Mouse (Mus musculus) limb, embryonic 14.5 days (tissue): ENCODE measurements around the gene Ago3. TPM values are rescaled to one million over a fixed set of nuclear protein-coding genes. Genes with fewer than 3 reads are reported as not detected.

Experiments
- ATAC-seq: fragments of 200-750 bp; cut with Nextera tagmentation; 2 replicates; pipeline ENCODE4 v1.8.0; 2017; ENCODE audit warnings: low read depth, moderate number of reproducible peaks, moderate TSS enrichment; ENCODE audit not compliant: low FRiP score
- DNase-seq: peaks from one replicate; pipeline ENCODE4 v3.0.0-alpha.2; 2015; ENCODE audit warnings: low spot score
- H3K27ac ChIP-seq: fragments of 300-500 bp; sonication (generic); replicated peaks from 2 replicates; pipeline ENCODE4 v1.5.1; 2014; ENCODE audit warnings: low read depth, mild to moderate bottlenecking, low read length, moderate library complexity, mixed read lengths
- H3K27me3 ChIP-seq: fragments of 300-500 bp; sonication (generic); 2 replicates; pipeline ENCODE4 v1.6.1; 2014; ENCODE audit warnings: low read length, mixed read lengths; ENCODE audit not compliant: control insufficient read depth, insufficient read depth
- H3K36me3 ChIP-seq: fragments of 300-500 bp; sonication (generic); 2 replicates; pipeline ENCODE4 v1.6.1; 2014; ENCODE audit warnings: mild to moderate bottlenecking, low read length, moderate library complexity, mixed read lengths; ENCODE audit not compliant: control insufficient read depth, insufficient read depth
- H3K4me1 ChIP-seq: fragments of 300-500 bp; sonication (generic); 2 replicates; pipeline ENCODE4 v1.6.1; 2014; ENCODE audit warnings: antibody characterized with exemption, low read length, mixed read lengths; ENCODE audit not compliant: control insufficient read depth, insufficient read depth
- H3K4me2 ChIP-seq: fragments of 300-500 bp; sonication (generic); replicated peaks from 2 replicates; pipeline ENCODE4 v1.6.1; 2014; ENCODE audit warnings: low read depth, mild to moderate bottlenecking, low read length, moderate library complexity; ENCODE audit not compliant: severe bottlenecking
- H3K4me3 ChIP-seq: fragments of 300-500 bp; sonication (generic); replicated peaks from 2 replicates; pipeline ENCODE4 v1.5.1; 2014; ENCODE audit warnings: low read length
- H3K9ac ChIP-seq: fragments of 300-500 bp; sonication (generic); 2 replicates; pipeline ENCODE4 v1.6.1; 2014; ENCODE audit warnings: mild to moderate bottlenecking, low read depth, low read length, moderate library complexity; ENCODE audit not compliant: severe bottlenecking
- H3K9me3 ChIP-seq: fragments of 300-500 bp; sonication (generic); 2 replicates; pipeline ENCODE4 v1.6.1; 2016; ENCODE audit warnings: low read length; ENCODE audit not compliant: control insufficient read depth
- POLR2A ChIP-seq: fragments of 200-500 bp; IDR thresholded peaks from 2 replicates; pipeline ENCODE4 v1.8.0; 2012; ENCODE audit warnings: inconsistent platforms, mild to moderate bottlenecking, moderate library complexity, borderline replicate concordance; ENCODE audit not compliant: insufficient read depth, insufficient read length; ENCODE audit errors: extremely low read depth
- WGBS: fragments of 180-500 bp; shearing (Covaris S2); extraction: QIAGEN DNeasy Blood & Tissue Kit; methylation state at CpG from one replicate; pipeline ENCODE4 v1.1.7; 2014; 5-methylcytosine and 5-hydroxymethylcytosine counted together
- polyA plus RNA-seq, 2 experiments: library from polyadenylated mRNA; depleted of rRNA in 1 of 2; stranded (reverse) in 1 of 2; unstranded in 1 of 2; fragments of >200 nt; fragmentation: Nextera tagmentation in 1 of 2; extraction: Ambion mirVana in 1 of 2; gene quantifications; 2 replicates each; pipeline versions ENCODE4 v1.2.1 to v1.2.3; 2012 to 2014

Gene Ago3
- polyA plus RNA-seq, 2 experiments, result 6.6 to 11.4 TPM

DNA sequence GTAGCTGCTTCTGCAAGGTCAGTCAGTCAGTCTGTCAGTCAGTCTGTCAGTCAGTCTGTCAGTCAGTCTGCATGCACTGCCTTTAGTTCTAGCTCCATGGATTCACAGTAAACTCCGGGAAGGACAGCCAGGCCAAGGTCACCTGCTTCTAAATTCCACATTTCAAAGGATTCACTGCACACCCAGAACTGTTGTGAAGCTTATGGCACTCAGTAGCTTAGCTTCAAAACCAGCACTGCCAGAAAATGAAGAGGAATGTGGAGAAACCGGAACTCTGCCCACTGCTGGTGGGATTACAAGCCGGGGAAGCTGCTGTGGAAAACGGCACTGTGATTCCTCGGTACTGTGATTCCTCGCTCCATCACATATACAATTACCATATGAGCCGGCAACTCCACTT lies 26.1 kb upstream of the Ago3 start:
- DNase-seq, result no peak
- Histone ChIP-seq H3K4me2 (no peak overlapping the region), H3K27ac (no peak overlapping the region), H3K9ac (no peak overlapping the region), H3K4me1 (no peaks in the 10 kb centered on the region), H3K9me3 (no peaks in the 10 kb centered on the region), H3K36me3 (peaks cover 73% of the 10 kb centered on the region), H3K27me3 (no peaks in the 10 kb centered on the region), H3K4me3 (no peak overlapping the region)
- ATAC-seq, result no peak
- WGBS, result 87% methylated on average over 7 of the region's 7 CpGs
- TF ChIP-seq POLR2A, result no peak

DNA sequence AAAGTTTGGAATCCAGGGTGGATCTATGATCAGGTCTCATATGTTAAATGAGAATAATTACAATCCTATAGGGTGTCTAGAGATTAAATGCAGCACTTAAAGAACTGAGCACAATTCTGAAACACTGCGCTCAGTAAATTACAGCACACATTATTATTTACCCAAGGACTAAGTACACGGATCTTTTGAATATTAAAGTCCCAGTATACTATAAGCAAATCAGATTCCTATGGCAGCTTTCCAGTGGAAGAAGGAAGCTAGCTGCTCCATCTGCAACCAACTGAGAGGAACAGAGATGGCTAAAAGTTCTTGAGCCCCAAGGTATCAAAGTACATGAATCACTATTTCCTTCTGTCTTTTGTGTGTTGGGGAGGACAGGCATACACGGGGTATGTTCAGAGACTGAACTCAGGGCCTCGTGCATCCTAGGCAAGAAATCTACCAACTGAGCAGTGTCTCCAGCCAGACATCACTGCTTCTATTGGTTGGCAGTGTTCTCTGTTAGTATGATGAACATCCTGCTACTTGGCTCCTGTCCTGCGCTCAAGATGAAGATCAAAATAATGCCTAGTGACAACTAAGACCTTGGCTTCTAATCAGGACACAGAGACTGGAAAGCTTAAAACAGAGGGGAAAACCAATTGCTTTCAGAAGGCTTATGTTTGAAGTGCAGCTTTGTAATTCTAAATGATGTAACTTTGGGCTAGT lies 25.3 kb upstream of the Ago3 start:
- H3K27ac ChIP-seq, result no peak overlapping the region
- H3K36me3 ChIP-seq, result peaks cover 72% of the 10 kb centered on the region
- H3K4me2 ChIP-seq, result no peak overlapping the region
- no peak overlapping the region for H3K9ac ChIP-seq
- WGBS, result 92% methylated on average over 5 of the region's 5 CpGs
- DNase-seq (no peak), ATAC-seq (no peak)
- no peak for TF ChIP-seq POLR2A
- no peaks in the 10 kb centered on the region for H3K27me3 ChIP-seq
- no peaks in the 10 kb centered on the region for H3K9me3 ChIP-seq
- H3K4me3 ChIP-seq, result no peak overlapping the region
- H3K4me1 ChIP-seq, result no peaks in the 10 kb centered on the region

DNA sequence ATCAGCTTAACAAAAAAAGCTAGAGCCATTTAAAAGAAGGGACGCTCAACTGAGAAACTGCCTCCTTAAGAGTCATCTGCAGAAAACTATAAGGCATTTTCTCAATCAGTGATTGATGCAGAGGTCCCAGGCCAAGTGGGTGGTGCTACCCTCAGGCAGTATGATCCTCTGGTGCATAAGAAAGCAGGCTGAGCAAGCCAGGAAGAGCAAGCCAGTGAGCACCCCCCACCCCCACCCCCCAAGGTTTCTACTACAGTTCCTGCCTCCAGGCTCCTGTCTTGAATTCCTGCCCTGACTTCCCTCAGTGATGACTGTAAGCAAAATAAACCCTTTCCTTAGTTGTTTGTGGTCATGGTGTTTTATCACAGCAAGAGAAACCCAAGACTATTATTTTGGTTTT lies 20.9 kb upstream of the Ago3 start:
- ATAC-seq, result no peak
- H3K36me3 ChIP-seq, result peaks cover 63% of the 10 kb centered on the region

DNA sequence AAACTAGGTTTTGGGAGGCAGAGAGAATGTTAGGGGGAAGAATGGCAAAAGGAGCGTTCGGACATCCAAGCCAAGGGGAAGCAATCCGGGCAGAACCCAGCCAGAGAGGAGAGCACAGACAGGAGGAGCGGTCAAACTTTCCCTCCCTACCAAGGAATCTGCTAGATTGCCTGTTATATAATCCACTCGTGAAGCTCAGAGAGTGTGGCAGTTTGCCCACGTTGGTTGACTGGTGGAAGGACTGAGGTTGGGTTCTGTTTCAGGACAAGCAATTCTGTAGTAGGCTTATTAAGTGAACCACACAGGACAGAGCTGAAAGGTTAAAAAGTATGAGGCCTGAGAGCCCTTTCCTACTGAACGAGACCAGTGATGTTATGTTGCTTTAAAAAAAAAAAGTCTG lies 17.8 kb upstream of the Ago3 start:
- Histone ChIP-seq H3K36me3 (peaks cover 64% of the 10 kb centered on the region), H3K4me2 (no peak overlapping the region), H3K9me3 (no peaks in the 10 kb centered on the region), H3K4me1 (no peaks in the 10 kb centered on the region), H3K4me3 (no peak overlapping the region), H3K27me3 (no peaks in the 10 kb centered on the region), H3K27ac (no peak overlapping the region), H3K9ac (no peak overlapping the region)
- no peak for TF ChIP-seq POLR2A
- 85% methylated on average over 7 of the region's 7 CpGs for WGBS
- no peak for ATAC-seq
- no peak for DNase-seq

More for the DNA sequence above, 20.9 kb upstream of the Ago3 start:
- DNase-seq, result no peak
- no peak overlapping the region for H3K9ac ChIP-seq
- H3K4me2 ChIP-seq, result no peak overlapping the region
- H3K27me3 ChIP-seq, result no peaks in the 10 kb centered on the region
- H3K4me1 ChIP-seq, result no peaks in the 10 kb centered on the region
- H3K4me3 ChIP-seq, result no peak overlapping the region
- no peaks in the 10 kb centered on the region for H3K9me3 ChIP-seq
- TF ChIP-seq POLR2A, result no peak
- WGBS, result 95% methylated on average over 1 of the region's 1 CpGs
- H3K27ac ChIP-seq, result no peak overlapping the region

DNA sequence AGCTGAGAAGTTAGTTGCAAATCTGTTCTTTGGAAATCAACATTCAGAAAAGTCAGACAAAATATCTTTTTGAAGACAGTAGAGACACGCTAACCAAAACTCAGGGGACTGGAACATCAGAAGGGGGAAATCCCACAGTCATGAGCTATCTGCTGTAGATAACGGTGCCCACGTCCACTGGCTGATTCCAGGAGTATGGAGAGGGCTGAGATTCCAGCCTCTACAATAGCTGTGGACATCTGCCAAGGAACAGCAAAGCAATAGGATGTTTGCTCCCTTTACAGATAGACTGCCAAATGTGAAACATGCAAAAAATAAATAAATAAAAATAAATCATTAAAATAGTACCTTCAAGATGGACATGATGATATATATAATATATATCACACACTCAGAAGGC lies 15.2 kb upstream of the Ago3 start:
- no peak for ATAC-seq
- H3K27ac ChIP-seq, result no peak overlapping the region

More for the DNA sequence above, 15.2 kb upstream of the Ago3 start:
- no peak overlapping the region for H3K4me2 ChIP-seq
- no peak for DNase-seq
- no peaks in the 10 kb centered on the region for H3K9me3 ChIP-seq
- H3K4me3 ChIP-seq, result no peak overlapping the region
- no peak for TF ChIP-seq POLR2A
- H3K4me1 ChIP-seq, result no peaks in the 10 kb centered on the region
- H3K36me3 ChIP-seq, result peaks cover 65% of the 10 kb centered on the region
- 94% methylated on average over 3 of the region's 3 CpGs for WGBS
- H3K9ac ChIP-seq, result no peak overlapping the region
- no peaks in the 10 kb centered on the region for H3K27me3 ChIP-seq
